Mouse (Mus musculus) leukemia stem cell, adult 10-12 weeks (primary cell): ENCODE results near the gene Acot8. TPM values are rescaled to one million over a fixed set of nuclear protein-coding genes. Genes with fewer than 3 reads are reported as not detected.

Experiments
- polyA plus RNA-seq: library from polyadenylated mRNA; stranded (reverse); fragments of >175 nt; gene quantifications from 2 replicates; pipeline ENCODE4 v1.2.3, GENCODE M21; 2012; ENCODE audit warnings: low replicate concordance

Gene Acot8
- 13.5 and 59.4 TPM in 2 replicates for polyA plus RNA-seq

GRCm38 (mm10) chr2:164804533-164805331 is at the start of gene Acot8, which contains the start of gene Zswim3:
TSS of gene Acot8 (minus strand) at chr2:164804882.
TSS of gene Zswim3 (plus strand) at chr2:164805098.

GRCm38 (mm10) chr2:164833314-164833959 is 28.8 kb upstream of the Acot8 start, which contains the start of gene Neurl2:
TSS of gene Neurl2 (minus strand) at chr2:164833456.

GRCm38 (mm10) chr2:164832748-164833301 is 28.1 kb upstream of the Acot8 start, which contains the start of gene Ctsa:
TSS of gene Ctsa (plus strand) at chr2:164832873.

GRCm38 (mm10) chr2:164828437-164828836 is 23.8 kb upstream of the Acot8 start, which contains the start of gene Spata25:
TSS of gene Spata25 (minus strand) at chr2:164828537.

GRCm38 (mm10) chr2:164822636-164823165 is 18.0 kb upstream of the Acot8 start, which contains the start of gene Zswim1:
TSS of gene Zswim1 (plus strand) at chr2:164822686.

GRCm38 (mm10) chr2:164785481-164786387 is 18.9 kb downstream of the Acot8 start, which contains the start of gene Snx21:
TSS of gene Snx21 (plus strand) at chr2:164785823.

GRCm38 (mm10) chr2:164779481-164780086 is 25.1 kb downstream of the Acot8 start, which contains the start of gene Tnnc2:
TSS of gene Tnnc2 (minus strand) at chr2:164779967.

GRCm38 (mm10) chr2:164769258-164770037 is 35.2 kb downstream of the Acot8 start, which contains the start of gene Ube2c:
TSS of gene Ube2c (plus strand) at chr2:164769898.

GRCm38 (mm10) chr2:164745843-164746479 is 58.7 kb downstream of the Acot8 start, which contains the start of the genes Wfdc3 and Dnttip1:
TSS of gene Wfdc3 (minus strand) at chr2:164745931.
TSS of gene Dnttip1 (plus strand) at chr2:164745983.

Other genes starting within 250 kb of the Acot8 start
- gene Wfdc2, start 242.5 kb downstream of the Acot8 start, polyA plus RNA-seq: not detected in 2 replicates
- gene Spint3, start 231.4 kb downstream of the Acot8 start, polyA plus RNA-seq: not detected in 2 replicates
- not detected in 2 replicates for gene Wfdc6a, start 219.4 kb downstream of the Acot8 start, polyA plus RNA-seq
- gene Eppin, start 211.3 kb downstream of the Acot8 start, polyA plus RNA-seq: not detected in 2 replicates
- gene Wfdc6b, start 191.4 kb downstream of the Acot8 start, polyA plus RNA-seq: not detected in 2 replicates
- gene Wfdc8, start 191.3 kb downstream of the Acot8 start, polyA plus RNA-seq: not detected in 2 replicates
- gene Wfdc16, start 166.1 kb downstream of the Acot8 start, polyA plus RNA-seq: not detected in 2 replicates
- not detected in 2 replicates for gene Wfdc10, start 148.8 kb downstream of the Acot8 start, polyA plus RNA-seq
- not detected in 2 replicates for gene Wfdc9, start 148.3 kb downstream of the Acot8 start, polyA plus RNA-seq
- not detected in 2 replicates for gene Wfdc11, start 130.8 kb downstream of the Acot8 start, polyA plus RNA-seq
- gene Wfdc13, start 119.8 kb downstream of the Acot8 start, polyA plus RNA-seq: not detected in 2 replicates
- not detected in 2 replicates for gene Spint4, start 106.4 kb downstream of the Acot8 start, polyA plus RNA-seq
- gene Spint5, start 89.6 kb downstream of the Acot8 start, polyA plus RNA-seq: not detected in 2 replicates
- 0.14 TPM in 1 of 2 replicates, not detected in the other for gene Wfdc3, start 59.0 kb downstream of the Acot8 start, polyA plus RNA-seq
- gene Dnttip1, start 58.9 kb downstream of the Acot8 start, polyA plus RNA-seq: 30.4 and 109 TPM in 2 replicates
- 143 and 160 TPM in 2 replicates for gene Ube2c, start 35.0 kb downstream of the Acot8 start, polyA plus RNA-seq
- gene Tnnc2, start 24.9 kb downstream of the Acot8 start, polyA plus RNA-seq: not detected in 2 replicates
- gene Snx21, start 19.1 kb downstream of the Acot8 start, polyA plus RNA-seq: 3.9 and 10.1 TPM in 2 replicates
- 0.55 and 2.0 TPM in 2 replicates for gene Zswim3, start 216 bp upstream of the Acot8 start, polyA plus RNA-seq
- 15.5 and 30.3 TPM in 2 replicates for gene Zswim1, start 17.8 kb upstream of the Acot8 start, polyA plus RNA-seq
- gene Spata25, start 23.7 kb upstream of the Acot8 start, polyA plus RNA-seq: not detected in 2 replicates
- gene Ctsa, start 28.0 kb upstream of the Acot8 start, polyA plus RNA-seq: 21.4 and 125 TPM in 2 replicates
- 2.3 and 2.5 TPM in 2 replicates for gene Neurl2, start 28.6 kb upstream of the Acot8 start, polyA plus RNA-seq
- 9.3 and 14.4 TPM in 2 replicates for gene Pltp, start 52.8 kb upstream of the Acot8 start, polyA plus RNA-seq
- 64.8 and 66.4 TPM in 2 replicates for gene Pcif1, start 74.4 kb upstream of the Acot8 start, polyA plus RNA-seq
- gene Zfp335, start 106.9 kb upstream of the Acot8 start, polyA plus RNA-seq: 63.2 and 88.5 TPM in 2 replicates
- 5.0 and 9.8 TPM in 2 replicates for gene Mmp9, start 135.9 kb upstream of the Acot8 start, polyA plus RNA-seq
- 0.27 and 0.64 TPM in 2 replicates for gene Slc12a5, start 155.9 kb upstream of the Acot8 start, polyA plus RNA-seq
- 43.1 and 78.6 TPM in 2 replicates for gene Ncoa5, start 230.0 kb upstream of the Acot8 start, polyA plus RNA-seq